Mouse (Mus musculus) testis, adult 2 months (tissue): ENCODE data around the gene Npas4.

Experiments used
- CTCF ChIP-seq: fragments of 200-500 bp; IDR thresholded peaks from 2 replicates; pipeline ENCODE4 v1.5.1; 2012; ENCODE audit warnings: low read depth, mild to moderate bottlenecking, inconsistent platforms, low read length, moderate library complexity; ENCODE audit not compliant: control insufficient read depth, insufficient read depth, insufficient replicate concordance
- POLR2A ChIP-seq: fragments of 200-500 bp; IDR thresholded peaks from 2 replicates; pipeline ENCODE4 v1.6.1; 2012; ENCODE audit warnings: low read depth, mild to moderate bottlenecking, inconsistent platforms, low read length, moderate library complexity; ENCODE audit not compliant: control insufficient read depth

GRCm38 (mm10) chr19:5016782-5017181, 26.7 kb upstream of the Npas4 start:
- TF ChIP-seq CTCF, result peak; percentile 76; the same call in 1 of the 2 replicates
- no peak for TF ChIP-seq POLR2A
